Mouse (Mus musculus) brain, embryonic 14.5 days (tissue): ENCODE measurements around the gene Scrg1. TPM values are rescaled to one million over a fixed set of nuclear protein-coding genes. Genes with fewer than 3 reads are reported as not detected.

Source experiments
- DNase-seq: peaks from one replicate; pipeline ENCODE4 v3.0.0-alpha.2; 2011; ENCODE audit warnings: low read depth
- CTCF ChIP-seq: fragments of 200-500 bp; IDR thresholded peaks from 2 replicates; pipeline ENCODE4 v1.5.1; 2012; ENCODE audit warnings: inconsistent platforms, mild to moderate bottlenecking, moderate library complexity, borderline replicate concordance; ENCODE audit not compliant: insufficient read depth, insufficient read length; ENCODE audit errors: extremely low read depth
- POLR2A ChIP-seq: fragments of 200-500 bp; IDR thresholded peaks from 2 replicates; pipeline ENCODE4 v1.6.1; 2012; ENCODE audit warnings: mild to moderate bottlenecking, inconsistent platforms, borderline replicate concordance; ENCODE audit not compliant: poor library complexity, insufficient read depth, insufficient read length, severe bottlenecking; ENCODE audit errors: extremely low read depth
- polyA plus RNA-seq: library from polyadenylated mRNA; depleted of rRNA; stranded (reverse); fragments of >200 nt; gene quantifications from 2 replicates; pipeline ENCODE4 v1.2.3, GENCODE M21; 2012

Scrg1 gene
- polyA plus RNA-seq, 1 experiment: 5.7 TPM

DNA sequence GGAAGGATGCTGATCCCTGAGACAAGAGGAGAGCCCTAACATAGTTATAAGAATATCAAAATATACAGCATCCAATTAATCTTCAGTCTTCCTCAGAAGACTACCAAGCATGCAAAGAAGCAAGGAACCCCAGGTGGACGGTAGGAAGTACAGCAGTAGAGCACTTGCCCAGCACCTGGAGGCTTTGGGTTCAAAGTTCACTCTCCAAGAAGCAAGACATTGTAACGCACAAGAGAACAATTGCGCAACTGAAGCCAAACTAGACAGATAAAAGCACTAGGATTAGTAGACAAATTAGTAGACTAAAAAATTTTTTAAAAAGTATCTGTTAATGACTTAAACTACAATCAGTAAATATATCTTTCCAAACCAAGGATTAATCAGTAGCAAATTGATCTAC is 8.0 kb downstream of the Scrg1 start:
- DNase-seq: no peak
- TF ChIP-seq CTCF: no peak
- TF ChIP-seq POLR2A: no peak

DNA sequence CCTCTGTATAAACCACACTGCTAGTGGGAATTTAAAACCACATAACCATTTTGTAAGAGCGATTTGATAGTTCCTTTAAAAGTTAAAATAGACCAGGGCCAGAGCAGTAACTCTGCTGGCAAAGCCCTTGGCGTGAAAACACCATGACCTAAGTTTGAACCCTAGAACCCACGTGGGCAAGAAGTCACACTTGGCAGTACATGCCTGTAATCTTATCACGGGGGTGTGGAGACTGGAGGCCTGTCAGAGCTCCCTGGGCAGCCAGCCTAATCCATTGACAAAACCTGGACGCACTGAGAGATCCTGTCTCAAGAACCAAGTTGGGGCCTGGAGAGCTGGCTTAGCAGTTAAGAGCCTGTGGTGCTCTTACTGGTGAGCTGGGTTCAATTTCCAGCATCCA is 12.9 kb downstream of the Scrg1 start:
- peak; percentile 60 for DNase-seq
- TF ChIP-seq CTCF: no peak
- no peak for TF ChIP-seq POLR2A

DNA sequence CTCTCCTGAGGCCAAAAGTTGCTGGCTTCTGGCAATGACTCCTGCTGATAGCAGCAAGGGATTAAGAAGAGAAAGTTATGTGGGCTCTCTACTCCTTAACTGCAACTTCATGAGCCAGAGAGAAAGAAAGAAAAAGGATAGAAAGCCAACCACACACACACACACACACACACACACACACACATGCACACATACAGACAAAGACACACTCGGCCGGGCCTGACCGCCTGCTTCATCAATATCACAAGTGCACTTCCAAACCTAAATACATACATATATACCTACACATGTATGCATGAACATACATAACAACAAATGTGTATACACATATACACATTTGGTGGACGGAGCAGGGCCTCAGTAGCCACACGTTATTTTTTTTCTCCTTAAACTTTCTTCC is 15.1 kb downstream of the Scrg1 start:
- DNase-seq: no peak
- TF ChIP-seq POLR2A: no peak
- TF ChIP-seq CTCF: no peak

DNA sequence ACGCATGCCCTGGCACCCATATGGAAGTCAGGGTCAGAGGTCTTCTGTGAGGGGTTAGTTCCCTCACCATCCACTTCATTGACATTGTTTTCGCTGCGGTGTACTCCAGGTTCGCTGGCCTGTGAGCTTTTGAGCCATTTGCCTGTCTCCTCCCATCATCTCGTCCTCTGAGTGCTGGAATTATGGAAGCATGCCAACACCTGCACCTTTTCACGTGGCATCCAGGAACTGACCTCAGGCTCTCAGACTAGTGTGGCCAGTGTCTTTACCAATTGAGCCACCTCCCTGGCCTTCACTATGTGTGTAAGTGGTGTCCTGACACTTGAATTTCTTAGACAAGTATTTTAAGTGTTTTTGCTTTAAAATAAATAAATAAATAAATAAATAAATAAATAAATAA is 18.0 kb downstream of the Scrg1 start:
- TF ChIP-seq CTCF: no peak
- no peak for TF ChIP-seq POLR2A
- DNase-seq: no peak

DNA sequence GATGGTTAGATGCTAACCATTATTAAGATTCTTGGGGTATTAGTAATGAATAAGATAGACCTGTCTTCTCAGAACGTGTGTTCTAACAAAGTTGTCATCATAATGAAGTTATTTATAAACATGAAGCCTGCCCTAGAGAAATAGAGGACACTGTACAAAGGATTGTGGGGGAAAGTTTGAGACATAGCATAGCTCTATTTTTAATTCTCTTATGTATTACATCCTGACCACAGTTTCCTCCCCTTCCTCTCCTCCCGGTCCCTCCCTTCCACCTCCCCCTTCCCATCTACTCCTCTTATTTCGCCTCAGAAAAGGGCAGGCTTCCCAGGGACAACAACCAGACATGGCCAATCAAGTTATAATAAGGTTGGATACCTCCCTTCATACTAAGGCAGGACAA is 22.7 kb downstream of the Scrg1 start:
- DNase-seq: no peak
- TF ChIP-seq POLR2A (no peak), CTCF (no peak)

DNA sequence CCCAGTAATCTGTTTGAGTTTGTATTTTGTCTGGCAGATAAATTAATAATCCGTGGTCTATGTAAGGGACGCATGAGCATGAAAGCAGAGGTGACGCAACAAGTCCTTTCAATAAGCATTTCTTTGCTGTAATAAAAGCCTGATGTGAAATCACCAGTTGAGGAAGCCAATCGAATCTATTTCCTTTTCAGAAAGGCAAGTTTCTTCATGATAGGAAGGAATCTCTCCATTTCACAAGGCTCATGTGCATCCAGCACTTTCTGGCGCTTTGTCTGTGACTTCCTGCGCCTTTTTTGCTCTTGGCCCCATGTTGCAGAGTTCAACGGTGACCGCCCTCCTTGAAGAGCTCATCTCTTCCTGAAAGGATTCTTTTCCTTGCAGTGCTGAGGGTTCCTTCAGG is 24.0 kb downstream of the Scrg1 start:
- no peak for DNase-seq
- TF ChIP-seq POLR2A: no peak
- TF ChIP-seq CTCF: no peak

DNA sequence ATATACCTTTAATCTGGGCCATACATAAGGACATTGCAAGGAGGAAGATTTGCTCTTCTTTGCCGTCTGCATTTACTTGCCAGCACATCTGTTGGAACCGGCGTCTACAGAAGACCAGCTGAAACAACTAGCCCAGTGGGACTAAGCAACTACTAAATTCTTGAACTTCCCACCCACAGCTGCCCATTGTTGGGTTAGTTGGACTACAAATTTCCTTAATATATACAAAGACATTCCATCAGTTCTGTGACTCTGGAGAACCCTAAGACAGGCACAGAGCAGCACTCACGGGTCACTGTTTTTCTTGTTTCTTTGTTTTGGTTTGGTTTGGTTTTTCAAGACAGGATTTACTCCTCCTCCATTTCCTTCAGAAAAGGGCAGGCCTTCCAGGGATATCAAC is 24.9 kb downstream of the Scrg1 start:
- TF ChIP-seq POLR2A: no peak
- TF ChIP-seq CTCF: no peak
- no peak for DNase-seq

DNA sequence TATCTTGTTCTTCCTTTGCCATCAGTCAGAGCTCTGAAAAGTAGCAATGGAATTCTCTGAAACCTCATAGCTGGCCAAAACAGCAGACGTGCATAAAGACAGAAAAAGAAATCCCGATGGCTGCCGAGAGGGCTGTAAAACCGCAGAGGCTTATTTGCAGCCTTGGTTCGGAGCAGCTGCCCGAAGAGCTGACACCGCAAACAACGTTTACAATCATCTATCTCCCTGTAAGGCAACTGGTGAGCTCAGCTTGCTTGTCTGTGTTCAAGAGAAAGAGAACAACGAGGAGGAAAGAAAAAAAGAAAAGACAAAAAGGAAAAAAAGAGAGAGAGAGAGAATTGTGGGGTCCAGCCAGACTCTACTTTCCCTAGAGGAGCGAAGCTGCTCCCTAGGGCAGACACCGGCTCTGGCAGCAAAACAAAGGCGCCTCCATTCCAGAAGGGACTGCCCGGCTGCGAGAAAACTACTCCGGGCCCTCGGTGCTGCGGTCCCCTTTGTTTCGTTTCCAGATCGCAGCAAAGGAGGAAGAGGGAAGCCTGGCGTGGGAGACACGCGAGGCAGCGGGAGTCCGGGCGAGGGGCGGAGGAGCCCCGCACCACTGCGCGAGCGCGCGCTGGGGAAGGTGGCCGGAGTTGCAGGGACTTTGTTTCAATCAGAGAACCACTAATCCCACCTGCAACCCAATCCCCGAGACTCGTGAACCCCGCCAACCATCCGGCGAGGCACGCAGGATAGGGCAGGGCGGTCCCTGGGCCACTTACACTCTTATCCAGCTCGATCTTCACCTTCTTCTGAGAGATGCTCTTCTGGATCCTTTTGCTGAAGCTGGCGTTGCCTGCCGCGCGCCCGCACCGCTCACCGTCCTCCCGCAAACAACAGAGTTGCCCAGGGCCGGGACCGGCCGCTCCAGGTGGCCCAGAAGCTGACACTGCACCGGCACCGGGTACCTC is 31.0 kb downstream of the Scrg1 start:
- TF ChIP-seq CTCF (peak; percentile 17; the same call in 1 of the 2 replicates), POLR2A (0 out of 2 replicates have a peak, but pooled peaks have one; percentile 52)
- DNase-seq: peak; percentile 81

DNA sequence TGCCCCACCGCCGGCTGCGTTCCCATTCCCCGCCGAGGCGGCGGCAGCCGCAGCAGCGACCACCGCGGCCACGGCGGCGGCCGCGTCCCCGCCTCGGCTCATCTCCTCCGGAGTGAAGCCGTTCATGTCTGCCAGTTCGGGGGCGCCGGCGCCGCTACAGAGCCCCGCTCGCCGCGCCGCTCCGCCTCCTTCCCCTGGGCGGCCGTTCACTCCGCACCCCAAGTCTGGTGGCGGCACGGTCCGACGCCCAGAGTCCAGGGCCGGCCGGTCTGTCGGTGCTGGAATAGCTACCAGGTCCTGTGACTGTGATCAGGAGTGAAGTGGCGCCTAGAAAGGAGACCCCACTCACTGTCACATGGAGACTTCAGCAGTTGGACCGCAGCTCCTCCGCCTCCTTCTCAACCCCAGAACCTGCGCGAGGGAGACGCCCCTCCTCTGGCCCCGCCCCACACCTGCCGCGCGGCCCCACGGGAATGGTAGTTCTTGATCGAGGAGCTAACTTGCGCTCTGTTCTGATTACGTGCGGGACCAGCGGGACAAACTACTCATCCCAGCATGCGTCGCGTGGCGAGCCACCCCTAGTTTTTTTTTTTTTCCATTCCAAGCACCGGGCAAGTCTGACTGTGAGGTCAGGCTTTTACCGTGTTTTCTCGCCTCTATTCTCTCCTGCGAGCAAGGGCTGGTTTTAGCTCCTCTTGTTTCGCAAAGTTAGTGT is 31.9 kb downstream of the Scrg1 start, which contains the start of gene Sap30:
Sap30 (minus strand) TSS at position 420 of the 715 bp plus-strand sequence.
- peak; percentile 100 for DNase-seq
- TF ChIP-seq POLR2A: peak; percentile 52; the same call in 1 of the 2 replicates
- TF ChIP-seq CTCF: no peak

DNA sequence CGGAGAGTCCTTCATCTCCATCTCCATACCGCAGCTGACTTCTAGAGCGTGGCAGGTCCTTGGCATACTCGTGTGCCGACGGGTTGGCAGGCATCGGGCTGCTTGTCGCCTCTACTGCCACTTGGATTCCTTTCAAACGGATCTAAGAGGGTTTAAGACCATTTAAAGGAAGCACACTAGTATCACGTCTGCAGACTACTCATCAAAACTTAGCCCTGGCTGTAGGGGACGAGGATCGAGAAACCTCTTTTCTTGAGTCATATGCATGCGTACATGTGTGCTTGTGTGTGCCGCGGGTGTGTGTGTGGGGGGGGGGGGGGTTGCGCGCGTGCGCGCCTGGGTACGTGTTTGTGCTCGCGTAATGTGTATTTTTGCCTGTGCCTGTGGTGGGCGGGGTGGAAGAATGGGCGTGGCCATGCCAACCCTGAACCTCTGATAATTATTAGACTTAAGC is 32.6 kb downstream of the Scrg1 start:
- TF ChIP-seq POLR2A: no peak
- no peak for TF ChIP-seq CTCF
- DNase-seq: peak; percentile 89

DNA sequence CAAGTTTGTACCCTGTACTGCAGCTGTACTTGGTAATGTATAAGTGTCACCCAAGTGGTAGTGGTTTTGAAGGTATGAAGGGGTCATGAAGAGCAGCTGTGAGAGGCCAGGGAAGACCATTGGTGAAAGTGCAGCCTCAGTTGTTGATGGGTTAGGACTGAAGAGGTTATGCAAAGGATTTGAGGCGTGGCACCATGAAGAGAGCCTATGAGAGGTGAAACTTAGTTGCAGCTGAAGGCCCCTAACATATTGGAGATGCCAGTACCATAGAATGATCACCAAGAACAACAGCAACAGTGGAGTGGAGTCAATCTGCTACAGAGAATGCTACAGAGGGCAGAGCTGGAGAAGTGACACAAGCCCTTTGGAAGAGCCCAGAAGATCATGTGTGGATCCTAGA is 33.6 kb downstream of the Scrg1 start:
- TF ChIP-seq POLR2A (no peak), CTCF (no peak)

More for the DNA sequence above, 33.6 kb downstream of the Scrg1 start:
- DNase-seq: no peak
